Mouse (Mus musculus) spleen, adult 2 months (tissue): ENCODE measurements around the gene Zfp131.
"Not testable (repeated sequence)": the region's sequence is repeated elsewhere in the genome, so short reads cannot be mapped to it uniquely, and the experiment has no call there.

Experiments
- CTCF ChIP-seq: fragments of 200-500 bp; IDR thresholded peaks from 2 replicates; pipeline ENCODE4 v1.5.1; 2011; ENCODE audit warnings: mild to moderate bottlenecking, inconsistent platforms; ENCODE audit not compliant: insufficient read depth, insufficient read length, insufficient replicate concordance; ENCODE audit errors: extremely low read depth
- POLR2A ChIP-seq: fragments of 200-500 bp; IDR thresholded peaks from 2 replicates; pipeline ENCODE4 v1.6.1; 2011; ENCODE audit warnings: low read depth, low read length, inconsistent platforms

- not testable (repeated sequence) for TF ChIP-seq CTCF, POLR2A
These were observed 39.4 kb upstream of the Zfp131 start, which contains the start of gene AF067063 for GRCm38 (mm10) chr13:119830116-119830515.
